Mouse (Mus musculus) heart, postnatal 14 days (tissue): Measurements from ENCODE around the gene Celf2. TPM values are rescaled to one million over a fixed set of nuclear protein-coding genes. Genes with fewer than 3 reads are reported as not detected.

Experiments used
- DNase-seq, 2 experiments: peaks; one replicate each; pipeline ENCODE4 v3.0.0; 2021 to 2022
- intact Hi-C: fragments of 180-260 bp; cut with DNase I; formaldehyde crosslinking; loops from one replicate; pipeline ENCODE4 v1.15.1; 2025
- total RNA-seq, 2 experiments: library from RNA; stranded (reverse); gene quantifications; 2 replicates each; pipeline ENCODE4 v1.2.3; 2021

Celf2 gene
- total RNA-seq, 2 experiments from 2014 or later = 65.4 to 69.9 TPM

GRCm38 (mm10) chr2:7222886-7223285, 286.5 kb downstream of the Celf2 start:
- intact Hi-C loops = no loop called here
- no peak for DNase-seq

DNA sequence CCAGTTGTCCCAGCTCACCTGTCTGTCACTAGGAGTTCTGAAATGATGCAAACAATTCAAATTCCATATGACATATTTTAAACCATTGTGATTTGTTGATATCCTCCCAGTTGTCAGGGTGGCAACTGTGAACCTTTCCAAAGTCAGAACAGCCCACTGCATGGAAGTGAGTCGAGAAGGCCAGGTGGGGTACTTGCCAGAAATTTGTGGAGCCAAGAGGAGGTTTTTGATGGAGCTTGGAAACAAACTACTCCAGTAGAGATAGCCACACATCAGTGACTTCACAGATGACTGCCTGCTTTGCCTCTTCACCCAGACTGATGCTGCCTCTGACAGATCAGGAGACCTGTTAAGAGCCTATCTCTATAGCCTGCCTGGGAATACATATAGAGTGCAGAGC, 287.5 kb downstream of the Celf2 start:
- intact Hi-C loops = no loop called here

GRCm38 (mm10) chr2:7218101-7218500, 291.3 kb downstream of the Celf2 start:
- intact Hi-C loops = no loop called here
- DNase-seq = no peak

More for the DNA sequence above, 287.5 kb downstream of the Celf2 start:
- DNase-seq = no peak

GRCm38 (mm10) chr2:7207691-7208504, 301.5 kb downstream of the Celf2 start:
- DNase-seq = no peak
- intact Hi-C loops = no loop called here

DNA sequence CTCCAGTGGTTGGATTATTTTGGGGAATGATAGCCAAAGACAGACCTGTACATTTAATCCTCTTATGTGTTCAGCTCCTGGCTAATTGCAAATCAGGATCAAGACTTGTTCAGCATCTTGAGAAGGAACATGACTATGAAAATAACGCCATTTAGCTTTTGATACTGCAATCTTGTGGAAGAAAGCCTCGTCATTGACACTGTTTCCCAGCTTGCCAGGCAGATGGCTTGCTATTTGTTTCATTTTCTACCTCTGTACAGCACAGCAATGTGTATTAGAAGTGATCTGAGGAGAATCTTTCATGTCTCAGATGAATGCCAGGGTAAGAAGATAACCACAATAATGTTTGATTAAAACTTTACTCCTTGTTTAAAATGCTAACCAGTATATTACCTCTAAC, 315.9 kb downstream of the Celf2 start:
- no peak for DNase-seq
- intact Hi-C loops = no loop called here

- intact Hi-C loops = no loop called here
- no peak for DNase-seq
Measured at GRCm38 (mm10) chr2:7179186-7179585, 330.2 kb downstream of the Celf2 start.

- no peak for DNase-seq
- intact Hi-C loops = no loop called here
Measured at GRCm38 (mm10) chr2:7173271-7174064, 335.9 kb downstream of the Celf2 start.

DNA sequence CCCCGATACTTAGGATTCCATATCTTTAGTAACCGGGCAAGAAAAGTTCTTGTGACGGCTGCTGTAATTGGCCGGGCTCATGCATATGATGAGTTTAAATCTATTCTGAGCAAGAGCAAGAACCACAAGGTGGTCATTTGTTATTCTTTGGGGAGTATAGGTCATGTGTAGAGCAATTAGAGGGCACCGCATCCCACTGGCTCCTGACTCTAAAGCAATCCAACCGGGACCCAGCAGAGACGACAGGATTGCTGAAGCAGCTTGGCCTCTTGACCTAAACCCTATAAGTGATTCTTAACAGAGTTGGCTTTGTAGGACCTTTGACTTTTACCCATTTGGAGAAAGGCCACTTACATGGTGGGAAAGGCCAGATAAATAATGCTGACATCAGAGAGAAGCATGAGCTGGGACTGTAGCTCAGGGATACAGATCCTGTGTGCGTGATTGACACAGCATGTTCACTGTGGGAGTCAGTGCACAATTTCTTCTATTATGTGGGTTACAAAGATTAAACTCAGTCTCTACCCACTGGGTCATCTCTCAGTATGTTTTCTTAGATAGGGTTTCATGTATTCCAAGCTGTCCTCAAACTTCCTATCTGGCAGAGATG, 338.2 kb downstream of the Celf2 start:
- DNase-seq = no peak
- intact Hi-C loops = no loop called here

DNA sequence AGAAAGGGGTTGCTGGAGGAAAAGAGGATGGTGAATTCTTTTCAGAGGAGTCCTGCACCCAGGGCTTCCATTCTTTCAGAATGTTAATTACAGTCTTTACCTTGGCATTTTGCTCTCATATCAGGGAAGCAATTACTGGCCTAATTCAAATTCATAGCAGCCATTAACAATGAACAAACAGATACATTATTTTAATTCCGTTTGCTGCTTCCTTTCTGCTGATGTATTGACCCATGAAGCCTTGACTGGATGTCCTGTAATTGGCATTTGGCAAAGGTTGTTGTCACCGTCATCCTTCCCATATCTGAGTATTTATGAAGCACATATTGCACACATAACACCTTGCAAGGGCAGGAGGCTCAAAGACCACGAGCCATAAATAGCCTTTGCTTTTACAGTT, 343.6 kb downstream of the Celf2 start:
- DNase-seq = no peak
- intact Hi-C loops = no loop called here

- intact Hi-C loops = no loop called here
- DNase-seq = no peak
Measured at GRCm38 (mm10) chr2:7160108-7160507, 349.3 kb downstream of the Celf2 start.

DNA sequence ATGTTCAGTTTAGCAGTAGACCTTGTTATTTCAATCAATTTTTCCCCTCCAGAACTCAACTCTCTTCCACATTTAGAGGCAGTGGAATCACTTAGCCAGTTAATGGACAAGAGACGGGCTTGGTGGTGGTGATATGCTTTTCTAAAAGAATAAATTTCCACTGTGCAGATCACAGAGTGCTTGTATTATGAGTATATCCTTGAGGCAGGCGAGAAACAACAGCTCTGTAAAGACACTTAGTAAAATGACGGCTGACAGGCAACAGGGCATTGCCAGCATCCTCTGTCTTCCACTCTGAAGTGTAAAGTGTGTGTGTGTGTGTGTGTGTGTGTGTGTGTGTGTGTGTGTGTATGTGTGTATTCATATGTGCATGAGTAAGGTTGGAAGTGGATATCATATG, 362.1 kb downstream of the Celf2 start:
- DNase-seq = no peak
- intact Hi-C loops = no loop called here

DNA sequence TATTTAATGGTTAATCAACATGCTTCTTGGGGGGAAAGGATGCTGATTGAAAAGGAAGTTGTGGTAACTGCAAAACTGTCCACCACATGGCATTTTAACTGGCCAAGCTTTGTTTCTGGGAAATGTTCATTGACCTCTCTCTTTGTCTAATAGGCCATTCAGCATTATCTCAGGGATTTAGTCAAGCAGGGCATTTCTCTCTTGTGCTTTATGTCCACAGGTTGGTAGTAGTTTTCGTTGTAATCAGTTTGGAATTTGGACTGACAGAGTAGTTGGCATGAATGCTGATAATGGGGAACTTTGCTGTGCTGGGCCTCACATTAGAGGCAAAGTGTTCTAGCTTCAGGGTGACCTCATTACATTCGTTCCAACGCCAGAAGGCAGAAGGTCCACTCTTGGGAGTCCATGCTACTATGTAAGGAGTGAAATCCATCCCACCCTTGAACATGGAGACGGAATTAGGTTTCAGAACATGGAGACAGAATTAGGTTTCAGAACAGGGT, 363.8 kb downstream of the Celf2 start:
- DNase-seq = no peak
- intact Hi-C loops = no loop called here

DNA sequence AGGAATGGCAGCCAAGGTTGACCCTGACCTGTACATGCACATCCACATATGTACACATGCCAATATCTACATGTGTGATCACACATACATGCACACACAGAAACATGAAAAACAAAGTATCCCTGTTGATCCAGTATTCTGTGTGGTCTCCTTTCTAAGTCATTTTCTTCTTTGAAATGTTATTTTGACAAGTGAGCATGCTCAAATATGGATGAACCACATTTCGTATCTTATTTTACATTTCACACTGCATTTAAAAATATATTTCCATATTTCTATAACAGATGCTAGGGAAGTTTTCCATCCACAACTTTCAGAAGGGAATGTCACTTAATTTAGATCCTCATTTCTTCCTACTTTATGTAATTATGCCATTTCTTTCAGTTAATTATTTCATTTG, 364.5 kb downstream of the Celf2 start:
- intact Hi-C loops = no loop called here
- no peak for DNase-seq

DNA sequence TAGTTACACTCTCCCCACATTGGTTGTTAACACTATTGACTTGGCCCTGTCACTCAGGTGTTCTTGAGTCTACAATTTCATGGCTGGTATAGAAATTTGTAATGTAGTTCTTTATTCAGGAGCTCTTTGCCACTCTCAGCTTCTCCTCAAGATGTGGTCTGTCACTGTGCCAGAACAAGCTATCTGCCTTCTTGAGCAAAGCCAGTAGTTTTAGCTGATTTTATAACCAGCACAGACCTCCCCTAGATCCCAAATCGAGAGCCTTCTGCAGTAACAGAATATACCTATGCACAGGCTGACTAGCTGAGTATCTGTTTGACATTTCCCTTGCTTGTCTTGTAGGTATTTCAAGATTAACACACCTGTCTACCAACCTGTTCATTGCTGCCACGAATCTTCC, 386.0 kb downstream of the Celf2 start:
- intact Hi-C loops = no loop called here
- no peak for DNase-seq

DNA sequence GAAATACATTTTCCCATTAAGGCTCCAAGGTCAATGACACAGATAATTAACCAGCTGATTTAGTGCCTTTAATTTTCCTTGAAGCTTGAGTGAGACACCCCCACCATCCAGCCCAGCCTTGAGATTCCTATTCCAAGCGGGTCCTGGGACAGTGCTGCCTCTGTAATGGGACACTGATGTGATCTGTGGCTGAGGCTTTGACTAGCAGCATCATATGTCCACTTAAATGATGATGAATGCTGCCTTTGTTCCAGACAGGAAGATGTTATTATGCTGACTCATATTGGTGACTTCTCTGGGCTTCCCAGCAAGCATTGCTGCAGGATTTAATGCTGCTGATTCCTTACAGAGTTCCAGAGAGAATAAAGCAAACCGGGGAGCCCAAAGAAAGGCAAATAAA, 393.6 kb downstream of the Celf2 start:
- DNase-seq = no peak
- intact Hi-C loops = no loop called here

GRCm38 (mm10) chr2:7115161-7115560, 394.2 kb downstream of the Celf2 start:
- intact Hi-C loops = no loop called here

DNA sequence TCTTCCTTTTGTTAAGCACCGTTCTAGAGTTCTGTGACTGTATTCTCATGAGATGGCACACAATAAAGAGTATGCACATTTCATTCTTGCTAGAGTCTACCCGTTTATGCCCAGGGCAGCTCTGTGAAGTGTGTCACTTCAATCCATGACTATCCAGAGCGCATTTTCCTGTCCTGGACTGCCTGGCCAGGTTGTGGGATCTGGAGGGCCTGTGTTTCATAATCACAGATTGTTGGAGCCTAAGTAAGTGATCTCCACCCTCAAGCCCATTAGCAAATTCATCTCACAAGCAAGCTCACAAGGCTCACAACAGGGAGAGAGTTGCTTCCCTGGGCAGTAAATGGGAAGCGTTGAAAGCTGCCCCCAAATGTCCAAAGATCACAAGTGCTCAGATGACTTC, 395.6 kb downstream of the Celf2 start:
- intact Hi-C loops = no loop called here
- DNase-seq = no peak

More at GRCm38 (mm10) chr2:7115161-7115560, 394.2 kb downstream of the Celf2 start:
- DNase-seq = no peak

GRCm38 (mm10) chr2:7112156-7112813, 397.1 kb downstream of the Celf2 start:
- intact Hi-C loops = no loop called here
- no peak for DNase-seq

DNA sequence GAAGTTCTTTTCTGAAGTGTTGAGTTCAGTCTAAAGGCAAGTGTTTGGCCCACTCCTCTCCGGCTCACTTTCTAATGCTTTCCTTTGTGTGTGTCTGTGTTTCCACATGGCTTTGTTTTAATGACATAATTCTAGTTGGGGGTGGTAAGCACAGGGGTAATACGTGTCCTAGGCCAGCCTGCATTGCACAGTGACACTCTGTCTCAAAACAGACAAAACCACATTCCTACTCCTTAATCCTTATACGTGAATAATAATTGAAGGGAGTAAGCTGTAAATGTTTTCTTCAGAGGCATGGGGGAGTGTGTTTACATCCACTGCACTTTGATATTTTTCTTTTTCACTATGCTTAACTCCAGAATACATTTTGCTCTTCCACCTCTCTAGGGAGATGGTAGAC, 415.9 kb downstream of the Celf2 start:
- intact Hi-C loops = no loop called here
- no peak for DNase-seq

DNA sequence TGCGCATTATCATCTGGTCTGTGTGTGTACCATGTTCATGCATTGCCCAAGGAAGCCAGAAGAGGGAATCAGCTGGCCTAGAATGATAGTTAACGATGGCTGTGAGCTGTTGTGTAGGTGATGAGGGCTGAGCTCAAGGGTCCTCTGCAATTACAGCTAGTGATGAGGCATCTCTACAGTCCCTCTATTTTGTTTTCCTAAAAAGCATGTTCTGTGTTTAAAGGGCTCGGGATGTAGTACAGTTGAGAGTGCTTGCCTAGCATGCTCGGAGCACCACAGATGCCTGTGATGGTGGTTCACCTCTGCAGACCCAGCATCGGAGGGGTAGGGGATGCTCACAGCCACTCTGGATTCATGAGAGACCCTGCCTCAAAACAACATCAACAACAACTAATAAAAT, 416.7 kb downstream of the Celf2 start:
- DNase-seq = no peak
- intact Hi-C loops = no loop called here

- intact Hi-C loops = no loop called here
- no peak for DNase-seq
Measured at GRCm38 (mm10) chr2:7090496-7090895, 418.9 kb downstream of the Celf2 start.
